Mouse (Mus musculus): ENCODE results near the gene Tns1.

GRCm38 (mm10) chr1:73948757-73949156, 175.5 kb downstream of the Tns1 start:
- TF ChIP-seq GATA1 (IDR thresholded peaks at IDR 0.05; ENCODE audit: borderline replicate concordance, low read length) (no peak), FLI1 (IDR thresholded peaks at IDR 0.05; ENCODE audit: low read length) (no peak)

Measured in megakaryocyte, embryonic 14.5 days (primary cell).